Mouse (Mus musculus): ENCODE results near the gene Wdfy3.

- TF ChIP-seq CTCF (IDR thresholded peaks at IDR 0.05; ENCODE audit: low read depth, low read length), result no peak
- no peak for TF ChIP-seq POLR2A (IDR thresholded peaks at IDR 0.05; ENCODE audit: extremely low read depth, insufficient read depth, low read length)
Observed at GRCm38 (mm10) chr5:102054511-102055093, 15.1 kb downstream of the Wdfy3 start.

Measured in liver, adult 2 months (tissue).